Comparison of ENCODE assay signal across 25 mouse cellular contexts in genomic region chr8:12349591-12349990, GRCm38 (mm10). TPM values are rescaled to one million over a fixed set of nuclear protein-coding genes. Genes with fewer than 3 reads are reported as not detected.
DNase-seq lines count a peak whose midpoint lies in the region; TF ChIP-seq lines count a peak whose summit lies in the region.
"Had no signal": no experiment of that assay in that cellular context is flagged by ENCODE, and none has a peak within 500 bp of the region (broad histone marks: within the 10 kb centered on the region; RNA-seq: fewer than 3 reads in every experiment).

No protein-coding gene starts in this region.

- no peak overlapping the region for H3K27ac ChIP-seq in heart, adult 2 months
- H3K27ac ChIP-seq: embryonic facial prominence, embryonic 10.5 days; forebrain, embryonic 13.5 days; heart, embryonic 13.5 days; hindbrain, embryonic 13.5 days; hindbrain, postnatal 0 days had no signal

- TF ChIP-seq CTCF in heart, adult 2 months (IDR thresholded peaks at IDR 0.05), result no peak

- H3K4me3 ChIP-seq in heart, adult 2 months, result no peak overlapping the region
- H3K4me3 ChIP-seq: embryonic facial prominence, embryonic 10.5 days; forebrain, embryonic 13.5 days; heart, embryonic 13.5 days; hindbrain, embryonic 13.5 days had no signal

- intact Hi-C loops in heart, adult 2 months (cut with DNase I), result no loop called here
- intact Hi-C loops in heart, postnatal 25 days (cut with DNase I), result no loop called here
- intact Hi-C loops in heart, postnatal 10 days (cut with DNase I), result no loop called here
- intact Hi-C loops in gastrocnemius, postnatal 14 days (cut with DNase I; ENCODE audit: low total_unique reads), result no loop called here

- H3K9ac ChIP-seq in heart, adult 2 months (ENCODE audit: low read depth, low read length), result no peak overlapping the region
- H3K9ac ChIP-seq: forebrain, embryonic 13.5 days; forebrain, postnatal 0 days; heart, embryonic 13.5 days; hindbrain, embryonic 13.5 days had no signal

- H3K4me1 ChIP-seq in heart, adult 2 months (ENCODE audit: control insufficient read depth, insufficient read depth, low read length), result no peaks in the 10 kb centered on the region
- H3K4me1 ChIP-seq: heart, embryonic 13.5 days; hindbrain, embryonic 13.5 days had no signal

- peak; percentile 19 for DNase-seq in adrenal gland, postnatal 10 days
- DNase-seq in adrenal gland, adult (ENCODE audit: inconsistent age in 2 of 2, low spot score in 1 of 2), result no peak
- DNase-seq in heart, adult 2 months, result peak; percentile 50 to 62
- DNase-seq in heart, postnatal 25 days (ENCODE audit: low spot score), result no peak
- DNase-seq in heart, postnatal 10 days, result peak; percentile 64 to 74
- DNase-seq in gastrocnemius, adult 8-10 months (ENCODE audit: low spot score in 2 of 2), result no peak
- no peak for DNase-seq in gastrocnemius, postnatal 14 days
- DNase-seq: adrenal gland, postnatal 14 days; B cell, adult 2 months; cerebellum, adult 11-12 months; cerebellum, adult 9-11 months; forebrain, postnatal 0 days; gastrocnemius, postnatal 36 days; kidney, adult 18-20 months had no signal

- H3K27me3 ChIP-seq in heart, adult 2 months (ENCODE audit: control insufficient read depth, insufficient read depth, low read length), result no peaks in the 10 kb centered on the region

- no peak for TF ChIP-seq EP300 in heart, adult 2 months (IDR thresholded peaks at IDR 0.05; ENCODE audit: insufficient read depth, low read depth, low read length)

- H3K79me2 ChIP-seq in heart, adult 2 months (replicated peaks; ENCODE audit: control insufficient read depth, insufficient read depth, low read length), result no peaks in the 10 kb centered on the region

- no peak for TF ChIP-seq POLR2A in heart, adult 2 months (IDR thresholded peaks at IDR 0.05; ENCODE audit: insufficient read depth, low read depth, low read length)

- H3K36me3 ChIP-seq in heart, adult 2 months (ENCODE audit: control insufficient read depth, insufficient read depth, low read length), result no peaks in the 10 kb centered on the region
- H3K36me3 ChIP-seq: embryonic facial prominence, embryonic 10.5 days; G1E; heart, embryonic 13.5 days; hindbrain, embryonic 13.5 days had no signal

- WGBS in heart, adult 2 months, result 29% methylated on average over 2 of the region's 2 CpGs

RNA-seq across cellular contexts. Expression of gene Sox1, which starts 45.5 kb away (rescaled TPM):
- total RNA-seq in adrenal gland, postnatal 10 days (2021), result not detected
- not detected for total RNA-seq in heart, adult 2 months (2021)
- polyA plus RNA-seq in heart, adult 2 months (2012; rRNA removed), result not detected in 2 replicates
- not detected for total RNA-seq in heart, postnatal 25 days (2021)
- total RNA-seq in heart, postnatal 10 days (2021), result not detected
- not detected for total RNA-seq in gastrocnemius, adult 8-10 months (2022)
- not detected for total RNA-seq in gastrocnemius, postnatal 14 days (2021)
- total RNA-seq: adrenal gland, postnatal 14 days; gastrocnemius, adult 18-20 months; gastrocnemius, postnatal 36 days; hematopoietic stem cell, adult 5-6 weeks had no signal
- polyA plus RNA-seq: CD4-positive, CD25-positive, alpha-beta regulatory T cell, adult 4 months; embryonic facial prominence, embryonic 14.5 days; G1E; heart, embryonic 13.5 days; intestine, embryonic 14.5 days had no signal

Comparison
In these comparisons a context has a peak if more than half of its experiments do, and no peak if none do; other contexts are left out.
1. DNase-seq: peak in adrenal gland, postnatal 10 days (single experiment), heart, adult 2 months (2 of 2) and heart, postnatal 10 days (2 of 2); none in adrenal gland, adult (0 of 2), heart, postnatal 25 days (single experiment), gastrocnemius, adult 8-10 months (0 of 2) and gastrocnemius, postnatal 14 days (single experiment).